Mouse (Mus musculus): Measurements from ENCODE around the gene Baz2b.

- no peak for TF ChIP-seq CTCF (IDR thresholded peaks at IDR 0.05; ENCODE audit: low read depth)
- no peak for TF ChIP-seq EP300 (IDR thresholded peaks at IDR 0.05; ENCODE audit: low read depth)
Observed at GRCm38 (mm10) chr2:60053222-60054010, 156.2 kb downstream of the Baz2b start.

Data from liver, postnatal 0 days (tissue).